In genomic region chr4:103619946-103620371, GRCm38 (mm10) we compare ENCODE assay signal across 9 mouse cellular contexts. TPM values are rescaled to one million over a fixed set of nuclear protein-coding genes. Genes with fewer than 3 reads are reported as not detected.
DNase-seq lines count a peak whose midpoint lies in the region; ATAC-seq and TF ChIP-seq lines count a peak whose summit lies in the region.
"Had no signal": no experiment of that assay in that cellular context is flagged by ENCODE, and none has a peak within 500 bp of the region (broad histone marks: within the 10 kb centered on the region; RNA-seq: fewer than 3 reads in every experiment).

No protein-coding gene starts in this region.

- TF ChIP-seq EP300 in stomach, postnatal 0 days (optimal IDR thresholded peaks at IDR 0.05): no peak

- peak; percentile 23 to 24 for DNase-seq in adrenal gland, adult 18-20 months (ENCODE audit: low spot score in 2 of 2)
- no peak for DNase-seq in adrenal gland, adult 8-10 months
- DNase-seq in lung, adult 18-20 months: no peak
- DNase-seq in stomach, postnatal 0 days (ENCODE audit: low spot score): no peak
- no peak for DNase-seq in spleen, postnatal 4 days (ENCODE audit: low spot score in 2 of 2)

- no peaks in the 10 kb centered on the region for H3K9me3 ChIP-seq in lung, embryonic 16.5 days (ENCODE audit: control insufficient read depth, low read length)
- H3K9me3 ChIP-seq in hindbrain, embryonic 12.5 days (replicated peaks): no peaks in the 10 kb centered on the region
- H3K9me3 ChIP-seq in stomach, postnatal 0 days (ENCODE audit: control insufficient read depth, low read length): no peaks in the 10 kb centered on the region

- no peak overlapping the region for H3K27ac ChIP-seq in lung, embryonic 16.5 days (ENCODE audit: low read length)
- H3K27ac ChIP-seq in hindbrain, embryonic 12.5 days: peak overlapping the region; percentile 49; the same call in 1 of the 2 replicates
- no peak overlapping the region for H3K27ac ChIP-seq in stomach, postnatal 0 days (replicated peaks)

- peak overlapping the region; percentile 15; the same call in 1 of the 2 replicates for H3K4me2 ChIP-seq in lung, embryonic 16.5 days (ENCODE audit: low read depth, low read length)
- H3K4me2 ChIP-seq in hindbrain, embryonic 12.5 days (replicated peaks): peak overlapping the region; percentile 75
- H3K4me2 ChIP-seq in stomach, postnatal 0 days (replicated peaks; ENCODE audit: low read depth): peak overlapping the region; percentile 12

- H3K27me3 ChIP-seq in lung, embryonic 16.5 days (ENCODE audit: control insufficient read depth, insufficient read depth, low read depth, low read length): peaks cover 45% of the 10 kb centered on the region
- H3K27me3 ChIP-seq in hindbrain, embryonic 12.5 days: peaks cover 50% of the 10 kb centered on the region
- H3K27me3 ChIP-seq in stomach, postnatal 0 days (ENCODE audit: control insufficient read depth, insufficient read depth, low read length): peaks cover 7% of the 10 kb centered on the region; the same call in 1 of the 2 replicates

- no peak for TF ChIP-seq CTCF in stomach, postnatal 0 days (IDR thresholded peaks at IDR 0.05; ENCODE audit: low read depth)

- H3K4me3 ChIP-seq in lung, embryonic 16.5 days (ENCODE audit: low read length): no peak overlapping the region
- peak overlapping the region; percentile 48 for H3K4me3 ChIP-seq in hindbrain, embryonic 12.5 days
- H3K4me3 ChIP-seq in stomach, postnatal 0 days (ENCODE audit: low read depth, low read length): no peak overlapping the region
- H3K4me3 ChIP-seq: megakaryocyte, embryonic 14.5 days had no signal

- ATAC-seq in lung, embryonic 16.5 days (ENCODE audit: low read depth): no peak
- peak; percentile 56; the same call in 1 of the 2 replicates for ATAC-seq in hindbrain, embryonic 12.5 days (ENCODE audit: low FRiP score)
- 0 out of 2 replicates have a peak, but pooled peaks have one; percentile 26 for ATAC-seq in megakaryocyte progenitor cell, adult 5-6 weeks (replicated peaks; ENCODE audit: poor library complexity)
- ATAC-seq in stomach, postnatal 0 days (ENCODE audit: low FRiP score, low TSS enrichment): no peak

- under 1% methylated on average over 28 of the region's 28 CpGs for WGBS in lung, embryonic 16.5 days
- 1% methylated on average over 28 of the region's 28 CpGs for WGBS in hindbrain, embryonic 12.5 days
- WGBS in stomach, postnatal 0 days: under 1% methylated on average over 28 of the region's 28 CpGs

- no peaks in the 10 kb centered on the region for H3K36me3 ChIP-seq in lung, embryonic 16.5 days (ENCODE audit: control insufficient read depth, insufficient read depth, low read length)
- H3K36me3 ChIP-seq in hindbrain, embryonic 12.5 days: no peaks in the 10 kb centered on the region
- no peaks in the 10 kb centered on the region for H3K36me3 ChIP-seq in stomach, postnatal 0 days (ENCODE audit: control insufficient read depth, insufficient read depth, low read length)

- H3K9ac ChIP-seq in lung, embryonic 16.5 days (ENCODE audit: low read length): no peak overlapping the region
- peak overlapping the region; percentile 47 for H3K9ac ChIP-seq in hindbrain, embryonic 12.5 days
- no peak overlapping the region for H3K9ac ChIP-seq in stomach, postnatal 0 days (ENCODE audit: low read length)

- no peaks in the 10 kb centered on the region for H3K4me1 ChIP-seq in lung, embryonic 16.5 days (replicated peaks; ENCODE audit: control insufficient read depth, insufficient read depth, low read length)
- peaks cover 18% of the 10 kb centered on the region for H3K4me1 ChIP-seq in hindbrain, embryonic 12.5 days
- no peaks in the 10 kb centered on the region for H3K4me1 ChIP-seq in stomach, postnatal 0 days (replicated peaks; ENCODE audit: control insufficient read depth, insufficient read depth)
- H3K4me1 ChIP-seq: megakaryocyte, embryonic 14.5 days had no signal

RNA-seq across cellular contexts. Expression of gene Dab1, which starts 0.8 kb away (rescaled TPM):
- 1 to 10 TPM in 1 of 2 experiments, under 1 TPM in 1; 0.74 to 2.3 TPM for total RNA-seq in adrenal gland, adult 18-20 months (2021)
- 1 to 10 TPM; 1.3 to 2.0 (median 1.8) TPM for total RNA-seq in adrenal gland, adult 8-10 months (2022)
- polyA plus RNA-seq in lung, embryonic 16.5 days (2015; fragmentation: Nextera tagmentation; extraction: Ambion mirVana): 2.1 and 3.0 TPM in 2 replicates
- 72.7 and 77.0 TPM in 2 replicates for polyA plus RNA-seq in hindbrain, embryonic 12.5 days (2016; fragmentation: Nextera tagmentation; extraction: Ambion mirVana)
- not detected in 2 replicates for total RNA-seq in megakaryocyte progenitor cell, adult 5-6 weeks (2015)
- not detected in 2 replicates for total RNA-seq in megakaryocyte progenitor cell, adult 5-6 weeks (2017)
- 6.1 and 7.4 TPM in 2 replicates for polyA plus RNA-seq in stomach, postnatal 0 days (2015; fragmentation: Nextera tagmentation; extraction: Ambion mirVana)

Comparison
In these comparisons a context has a peak if more than half of its experiments do, and no peak if none do; other contexts are left out.
1. DNase-seq: peak in adrenal gland, adult 18-20 months (2 of 2); none in adrenal gland, adult 8-10 months (single experiment), lung, adult 18-20 months (0 of 2), stomach, postnatal 0 days (single experiment) and spleen, postnatal 4 days (0 of 2).
2. ATAC-seq: peak in hindbrain, embryonic 12.5 days (single experiment) and megakaryocyte progenitor cell, adult 5-6 weeks (single experiment); none in lung, embryonic 16.5 days (single experiment) and stomach, postnatal 0 days (single experiment).
3. H3K4me2 ChIP-seq: peak in every context shown above with its lines; median percentile 75 in hindbrain, embryonic 12.5 days; 15 in lung, embryonic 16.5 days; 12 in stomach, postnatal 0 days.